Mouse (Mus musculus) hindbrain, embryonic 10.5 days (tissue): ENCODE results near the gene Smarcc1. TPM values are rescaled to one million over a fixed set of nuclear protein-coding genes. Genes with fewer than 3 reads are reported as not detected.

Experiments used
- DNase-seq: peaks from one replicate; pipeline ENCODE4 v3.0.0-alpha.2; 2017; ENCODE audit warnings: low spot score
- H3K27ac ChIP-seq: fragments of 300-500 bp; sonication (generic); 2 replicates; pipeline ENCODE4 v1.5.1; 2016; ENCODE audit warnings: mild to moderate bottlenecking, moderate library complexity
- H3K27me3 ChIP-seq: fragments of 300-500 bp; sonication (generic); 2 replicates; pipeline ENCODE4 v1.6.1; 2016; ENCODE audit warnings: mild to moderate bottlenecking; ENCODE audit not compliant: poor library complexity, insufficient read depth, severe bottlenecking
- H3K36me3 ChIP-seq: fragments of 300-500 bp; sonication (generic); 2 replicates; pipeline ENCODE4 v1.6.1; 2016; ENCODE audit warnings: mild to moderate bottlenecking, moderate library complexity
- H3K4me1 ChIP-seq: fragments of 300-500 bp; sonication (generic); replicated peaks from 2 replicates; pipeline ENCODE4 v1.6.1; 2016; ENCODE audit warnings: mild to moderate bottlenecking
- H3K4me3 ChIP-seq: fragments of 300-500 bp; sonication (generic); 2 replicates; pipeline ENCODE4 v1.5.1; 2016; ENCODE audit warnings: mild to moderate bottlenecking, moderate library complexity
- H3K9me3 ChIP-seq: fragments of 300-500 bp; sonication (generic); 2 replicates; pipeline ENCODE4 v1.6.1; 2016; ENCODE audit warnings: mild to moderate bottlenecking, moderate library complexity
- WGBS: fragments of 180-500 bp; shearing (Covaris S2); methylation state at CpG from one replicate; pipeline ENCODE4 v1.1.7; 2016; 5-methylcytosine and 5-hydroxymethylcytosine counted together
- polyA plus RNA-seq: library from polyadenylated mRNA; unstranded; fragments of >200 nt; fragmentation: Nextera tagmentation; extraction: Ambion mirVana; gene quantifications from 2 replicates; pipeline ENCODE4 v1.2.1, GENCODE M21; 2016

Gene Smarcc1
- polyA plus RNA-seq, 1 experiment from 2014 or later: 180 TPM

DNA sequence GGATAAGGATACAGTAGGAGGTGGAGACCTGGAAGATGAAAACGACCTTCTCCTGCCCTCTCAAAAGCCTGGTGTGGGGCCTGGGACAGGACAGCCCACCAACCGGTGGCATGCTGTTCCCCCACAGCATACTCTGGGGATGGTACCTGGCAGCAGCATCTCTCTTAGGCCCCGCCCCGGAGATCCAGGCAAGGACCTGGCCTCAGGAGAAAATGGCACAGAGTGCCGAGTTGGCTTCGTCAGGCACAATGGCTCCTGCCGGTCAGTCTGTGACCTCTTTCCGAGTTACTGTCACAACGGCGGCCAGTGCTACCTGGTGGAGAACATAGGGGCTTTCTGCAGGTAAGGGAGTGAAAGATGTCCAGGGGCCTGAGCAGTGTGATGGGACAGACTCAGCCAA, 129.5 kb downstream of the Smarcc1 start:
- WGBS: 81% methylated on average over 10 of the region's 10 CpGs
- H3K4me3 ChIP-seq: no peak overlapping the region
- H3K27me3 ChIP-seq: peaks cover 46% of the 10 kb centered on the region
- H3K9me3 ChIP-seq: no peaks in the 10 kb centered on the region
- DNase-seq: no peak
- peak overlapping the region; percentile 89 for H3K27ac ChIP-seq
- peaks cover 17% of the 10 kb centered on the region for H3K36me3 ChIP-seq
- peaks cover 65% of the 10 kb centered on the region for H3K4me1 ChIP-seq

DNA sequence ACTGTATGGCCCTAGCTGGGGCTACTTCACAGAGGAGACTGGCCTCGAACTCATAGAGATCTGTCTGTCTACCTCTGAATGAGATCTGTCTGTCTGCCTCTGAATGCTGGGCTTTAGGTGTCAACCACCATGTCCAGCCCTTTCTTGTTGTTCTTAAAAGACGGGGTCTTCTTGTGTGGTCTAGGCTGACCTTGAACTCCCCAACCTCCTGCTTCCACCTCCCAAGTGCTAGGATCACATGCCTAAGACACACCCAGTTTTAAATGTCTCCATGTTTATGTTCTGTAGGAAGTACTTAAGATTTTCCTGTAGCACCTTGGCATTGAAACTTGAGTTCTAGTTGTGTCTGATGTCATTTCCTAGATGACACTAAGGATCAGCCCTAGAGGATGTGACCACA, 131.4 kb downstream of the Smarcc1 start:
- WGBS: 67% methylated on average over 2 of the region's 2 CpGs
- Histone ChIP-seq H3K27me3 (peaks cover 30% of the 10 kb centered on the region), H3K4me3 (peak overlapping the region; percentile 33; the same call in 1 of the 2 replicates), H3K4me1 (peaks cover 65% of the 10 kb centered on the region), H3K9me3 (no peaks in the 10 kb centered on the region), H3K27ac (peak overlapping the region; percentile 92), H3K36me3 (peaks cover 11% of the 10 kb centered on the region; the same call in 1 of the 2 replicates)
- no peak for DNase-seq

DNA sequence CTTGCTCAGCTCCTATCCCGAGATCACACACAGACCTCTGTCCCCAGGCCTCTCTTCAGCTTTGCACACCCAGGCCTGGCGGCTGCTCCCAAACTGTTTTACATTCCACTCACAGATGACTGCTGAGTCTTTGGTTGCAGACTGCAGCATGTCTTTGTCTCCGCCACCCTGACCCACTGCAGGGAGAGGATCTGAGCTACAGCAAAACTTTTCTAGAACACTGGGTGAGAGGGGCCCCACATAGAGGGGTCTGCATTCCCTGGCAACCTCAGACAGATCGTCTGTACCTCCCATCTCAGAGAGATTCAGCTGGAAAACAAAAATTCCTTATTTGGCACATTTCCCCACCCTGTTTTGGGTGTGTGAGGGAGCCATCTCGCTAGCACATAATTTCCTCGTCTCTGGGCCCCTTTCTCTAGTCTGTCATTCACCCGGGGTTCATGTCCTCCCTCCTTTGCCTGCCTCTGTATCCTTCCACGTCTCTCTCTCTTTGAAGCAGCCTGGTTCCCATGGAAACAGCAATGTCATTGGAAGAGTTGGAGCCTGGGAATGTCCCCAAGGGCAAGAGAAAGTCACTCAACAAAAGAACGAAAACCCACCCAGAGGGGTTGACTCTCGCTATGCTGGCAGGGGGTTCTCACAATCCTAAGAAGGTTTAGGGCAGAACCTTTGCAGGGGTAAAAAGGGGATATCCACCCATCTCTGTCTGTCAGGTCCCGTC, 132.5 kb downstream of the Smarcc1 start:
- Histone ChIP-seq H3K36me3 (peaks cover 11% of the 10 kb centered on the region; the same call in 1 of the 2 replicates), H3K27ac (peak overlapping the region; percentile 92), H3K27me3 (peaks cover 19% of the 10 kb centered on the region), H3K4me3 (peak overlapping the region; percentile 33), H3K9me3 (no peaks in the 10 kb centered on the region), H3K4me1 (peaks cover 60% of the 10 kb centered on the region)
- peak; percentile 79 for DNase-seq
- 8% methylated on average over 11 of the region's 11 CpGs for WGBS

DNA sequence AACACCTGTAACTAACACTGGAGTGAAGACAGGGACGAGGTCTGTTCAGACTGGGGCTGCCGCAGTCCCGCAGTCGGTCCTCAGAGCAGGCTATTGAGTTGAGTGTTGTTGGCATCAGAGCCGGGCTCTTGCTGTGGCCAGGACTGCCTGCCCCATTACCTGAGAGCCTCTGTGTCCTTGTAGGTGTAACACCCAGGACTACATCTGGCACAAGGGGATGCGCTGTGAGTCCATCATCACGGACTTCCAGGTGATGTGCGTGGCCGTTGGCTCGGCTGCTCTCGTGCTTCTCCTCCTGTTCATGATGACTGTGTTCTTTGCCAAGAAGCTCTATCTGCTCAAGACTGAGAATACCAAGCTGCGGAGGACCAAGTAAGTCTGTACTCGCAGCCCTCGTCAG, 133.3 kb downstream of the Smarcc1 start:
- no peaks in the 10 kb centered on the region for H3K9me3 ChIP-seq
- H3K36me3 ChIP-seq: peaks cover 11% of the 10 kb centered on the region; the same call in 1 of the 2 replicates
- peak overlapping the region; percentile 92 for H3K27ac ChIP-seq
- no peak for DNase-seq
- H3K4me3 ChIP-seq: 0 out of 2 replicates have a peak overlapping the region, but pooled peaks have one; percentile 33
- peaks cover 14% of the 10 kb centered on the region; the same call in 1 of the 2 replicates for H3K27me3 ChIP-seq
- peaks cover 60% of the 10 kb centered on the region for H3K4me1 ChIP-seq
- WGBS: 84% methylated on average over 14 of the region's 14 CpGs

DNA sequence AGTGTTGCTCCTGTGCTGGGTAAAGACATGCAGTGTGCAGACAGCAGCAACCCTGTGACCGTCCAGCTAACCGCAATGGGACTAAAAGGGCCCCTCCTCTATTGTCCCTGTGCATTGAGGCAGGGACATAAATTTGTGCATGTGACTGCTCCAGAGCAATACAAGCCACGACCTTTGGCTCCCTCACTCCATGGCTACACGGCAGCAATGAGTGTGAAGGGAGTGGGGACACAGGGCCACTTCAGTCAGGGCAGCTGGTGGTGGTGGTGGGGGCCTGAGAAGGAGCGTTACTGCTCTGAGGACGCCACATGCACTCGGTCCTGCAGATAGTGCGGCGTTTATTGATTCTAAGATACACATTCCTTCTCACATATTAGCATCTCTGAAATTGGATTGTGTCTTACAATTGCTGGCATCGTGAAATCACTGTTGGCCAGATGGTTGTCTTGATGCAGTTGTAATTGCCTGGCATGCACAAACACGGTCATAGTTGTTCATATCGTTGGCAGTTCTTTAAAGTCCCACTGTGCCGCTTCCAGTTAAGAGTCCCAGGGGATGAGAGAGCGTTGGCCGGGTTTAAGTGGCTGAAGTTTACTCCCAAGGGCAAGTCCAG, 138.0 kb downstream of the Smarcc1 start:
- 34% methylated on average over 15 of the region's 15 CpGs for WGBS
- no peaks in the 10 kb centered on the region for H3K27me3 ChIP-seq
- H3K9me3 ChIP-seq: no peaks in the 10 kb centered on the region
- peak; percentile 84 for DNase-seq
- peaks cover 52% of the 10 kb centered on the region for H3K4me1 ChIP-seq
- H3K36me3 ChIP-seq: peaks cover 18% of the 10 kb centered on the region
- peak overlapping the region; percentile 86 for H3K27ac ChIP-seq
- H3K4me3 ChIP-seq: peak overlapping the region; percentile 23; the same call in 1 of the 2 replicates

DNA sequence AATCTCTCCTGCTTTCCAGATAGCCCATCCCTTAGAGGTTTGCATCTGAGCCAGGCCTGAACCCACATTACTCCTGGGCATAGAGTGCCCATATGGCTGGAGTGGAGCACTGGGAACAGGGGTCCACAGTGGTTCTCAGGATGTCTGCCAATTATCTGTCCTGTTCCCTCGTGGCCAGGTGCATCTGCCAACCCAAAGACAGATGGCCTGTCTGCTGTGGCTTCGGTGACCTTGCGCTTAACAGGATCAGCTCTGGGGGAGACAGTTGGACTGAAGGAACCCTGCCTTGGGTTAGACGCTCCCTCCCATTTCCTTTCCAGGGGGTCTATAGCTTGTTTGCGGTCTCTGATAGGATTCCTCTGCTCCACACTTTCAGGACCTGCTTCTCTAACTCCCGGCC, 141.1 kb downstream of the Smarcc1 start:
- Histone ChIP-seq H3K27ac (peak overlapping the region; percentile 8), H3K4me1 (peaks cover 39% of the 10 kb centered on the region), H3K4me3 (no peak overlapping the region), H3K27me3 (no peaks in the 10 kb centered on the region), H3K36me3 (peaks cover 30% of the 10 kb centered on the region), H3K9me3 (no peaks in the 10 kb centered on the region)
- WGBS: 81% methylated on average over 6 of the region's 6 CpGs
- no peak for DNase-seq

DNA sequence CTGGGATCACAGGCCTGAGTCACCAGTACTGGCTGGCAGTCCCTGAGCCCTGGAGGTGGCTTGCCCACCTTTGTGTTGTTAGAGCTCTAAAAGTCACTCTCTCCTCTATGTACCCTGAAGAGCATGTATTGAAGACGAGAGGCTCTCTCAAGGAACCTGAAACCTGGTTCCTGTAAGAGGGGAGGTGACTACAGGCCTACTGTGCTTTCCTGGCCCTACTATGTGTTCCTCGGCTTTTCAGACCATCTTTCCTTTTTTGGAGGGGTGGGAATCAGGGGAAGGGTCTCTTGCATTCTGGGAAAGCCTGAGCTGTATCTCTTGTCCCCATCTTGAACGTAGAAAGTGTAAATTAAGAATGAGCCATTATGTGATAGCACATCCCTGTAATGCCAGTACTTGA, 141.6 kb downstream of the Smarcc1 start:
- H3K9me3 ChIP-seq: no peaks in the 10 kb centered on the region
- no peak for DNase-seq
- no peaks in the 10 kb centered on the region for H3K27me3 ChIP-seq
- H3K4me1 ChIP-seq: peaks cover 39% of the 10 kb centered on the region
- peaks cover 30% of the 10 kb centered on the region for H3K36me3 ChIP-seq
- peak overlapping the region; percentile 8; the same call in 1 of the 2 replicates for H3K27ac ChIP-seq
- WGBS: 86% methylated on average over 3 of the region's 3 CpGs
- no peak overlapping the region for H3K4me3 ChIP-seq

DNA sequence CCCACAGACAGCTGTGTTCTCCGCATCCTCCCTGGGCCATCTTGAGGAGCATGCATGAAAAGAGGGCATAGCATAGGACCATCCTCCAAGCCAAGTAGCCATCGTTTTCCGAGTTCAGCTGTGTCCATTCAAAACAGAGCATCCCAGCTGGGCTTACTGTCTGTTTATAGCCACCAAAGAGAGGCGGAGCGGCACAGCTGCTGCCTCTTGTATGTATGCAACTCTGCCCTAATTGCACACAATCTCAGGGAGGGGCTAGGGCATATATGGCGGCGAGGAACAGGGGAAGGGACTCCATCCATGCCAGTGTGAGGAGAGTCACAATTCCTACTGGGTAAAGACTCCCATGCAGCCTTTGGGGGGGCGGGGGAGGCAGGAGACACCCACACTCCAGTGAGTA, 145.7 kb downstream of the Smarcc1 start:
- H3K4me1 ChIP-seq: peaks cover 9% of the 10 kb centered on the region
- H3K36me3 ChIP-seq: peaks cover 26% of the 10 kb centered on the region
- H3K27ac ChIP-seq: 0 out of 2 replicates have a peak overlapping the region, but pooled peaks have one; percentile 29
- no peaks in the 10 kb centered on the region for H3K27me3 ChIP-seq
- WGBS: 86% methylated on average over 8 of the region's 8 CpGs
- no peak overlapping the region for H3K4me3 ChIP-seq
- no peaks in the 10 kb centered on the region for H3K9me3 ChIP-seq
- DNase-seq: no peak

DNA sequence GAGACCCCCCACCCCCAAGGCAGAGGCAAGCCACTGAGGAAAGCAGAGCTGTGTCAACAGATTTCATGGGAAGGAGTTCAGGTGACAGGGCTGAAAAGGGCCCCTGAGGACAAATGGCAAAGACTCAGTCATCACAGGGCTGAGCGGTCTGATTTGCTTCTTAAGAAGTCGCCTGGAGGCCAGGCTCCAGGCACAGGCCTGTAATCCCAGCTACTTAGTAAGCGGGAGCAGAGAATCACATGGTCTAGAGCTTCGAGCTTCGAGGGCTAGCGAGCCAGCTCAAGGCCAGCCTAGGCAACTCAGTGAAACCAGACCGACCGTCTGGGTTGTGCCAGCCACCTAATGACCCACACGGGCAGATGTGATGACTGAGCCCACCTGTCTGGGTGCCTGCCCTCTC, 147.5 kb downstream of the Smarcc1 start:
- no peak overlapping the region for H3K27ac ChIP-seq

DNA sequence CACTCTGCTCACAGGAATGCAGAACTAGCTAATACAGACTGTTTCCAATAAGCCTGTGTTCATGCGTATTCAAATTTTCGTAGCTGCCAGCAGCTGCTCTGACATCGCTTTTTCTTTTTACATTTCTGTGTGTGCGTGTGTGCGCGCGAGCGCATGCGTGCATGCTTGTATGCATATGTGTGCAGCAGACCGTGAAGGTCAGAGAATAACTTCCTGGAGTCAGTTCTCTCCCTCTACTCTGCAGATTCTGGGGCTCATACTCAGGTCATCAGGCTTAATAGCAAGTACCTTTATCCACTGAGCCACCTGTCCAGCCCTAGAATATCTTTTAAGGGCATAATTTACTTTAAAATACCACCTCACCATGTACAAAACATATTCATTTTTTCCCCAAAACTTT, 150.9 kb downstream of the Smarcc1 start:
- DNase-seq: no peak
- 94% methylated on average over 10 of the region's 10 CpGs for whole genome bisulfite sequencing
- no peaks in the 10 kb centered on the region for H3K9me3 ChIP-seq

More for the DNA sequence above, 147.5 kb downstream of the Smarcc1 start:
- Histone ChIP-seq H3K4me3 (no peak overlapping the region), H3K4me1 (no peaks in the 10 kb centered on the region), H3K9me3 (no peaks in the 10 kb centered on the region), H3K27me3 (no peaks in the 10 kb centered on the region), H3K36me3 (peaks cover 18% of the 10 kb centered on the region)
- no peak for DNase-seq
- WGBS: 83% methylated on average over 9 of the region's 9 CpGs

DNA sequence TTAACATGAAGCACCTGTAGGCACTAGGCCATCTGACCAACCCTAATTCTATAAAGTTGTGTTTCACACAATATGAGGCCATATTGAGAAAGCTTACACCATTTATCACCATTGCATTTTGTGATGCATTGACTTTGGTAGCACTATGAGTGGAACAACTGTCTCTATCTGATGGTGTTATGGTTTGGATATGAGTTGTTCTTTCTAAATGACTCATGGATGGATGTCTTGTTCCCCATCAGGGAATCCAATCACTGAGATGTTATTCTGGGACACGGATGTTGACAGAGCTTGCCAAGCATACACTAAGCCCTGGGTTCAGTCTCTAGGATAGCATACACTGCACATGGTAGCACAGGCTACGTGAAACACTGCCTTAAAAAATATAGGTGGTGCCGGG, 154.8 kb downstream of the Smarcc1 start:
- no peaks in the 10 kb centered on the region for H3K36me3 ChIP-seq
- H3K9me3 ChIP-seq: no peaks in the 10 kb centered on the region
- 95% methylated on average over 3 of the region's 3 CpGs for WGBS
- no peak for DNase-seq
- H3K4me1 ChIP-seq: peaks cover 3% of the 10 kb centered on the region; the same call in 1 of the 2 replicates
- H3K27me3 ChIP-seq: no peaks in the 10 kb centered on the region
- H3K27ac ChIP-seq: no peak overlapping the region
- H3K4me3 ChIP-seq: no peak overlapping the region

More for the DNA sequence above, 150.9 kb downstream of the Smarcc1 start:
- no peaks in the 10 kb centered on the region for H3K4me1 ChIP-seq
- no peaks in the 10 kb centered on the region for H3K27me3 ChIP-seq
- H3K36me3 ChIP-seq: no peaks in the 10 kb centered on the region
- H3K4me3 ChIP-seq: no peak overlapping the region
- H3K27ac ChIP-seq: no peak overlapping the region

DNA sequence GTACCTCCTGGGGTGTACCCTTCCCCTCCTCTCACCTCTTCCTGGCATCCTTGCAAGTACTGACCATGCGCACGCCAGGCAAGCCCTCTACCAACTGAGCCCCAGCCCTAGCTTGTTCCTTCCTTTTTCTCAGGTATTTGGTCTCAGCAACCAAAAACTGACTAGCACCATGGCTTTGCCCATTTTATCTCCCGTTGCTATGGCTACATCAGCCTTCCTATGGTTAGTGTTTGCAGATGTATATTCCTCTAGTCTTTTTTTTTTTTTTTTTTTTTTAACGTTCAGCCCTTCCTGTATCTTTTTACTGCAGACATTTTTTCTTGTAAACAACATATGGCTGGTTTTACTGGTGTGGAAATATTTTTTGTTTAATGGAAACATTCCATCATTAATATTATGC, 156.0 kb downstream of the Smarcc1 start:
- Histone ChIP-seq H3K27ac (no peak overlapping the region), H3K4me3 (no peak overlapping the region), H3K4me1 (peaks cover 6% of the 10 kb centered on the region; the same call in 1 of the 2 replicates), H3K27me3 (no peaks in the 10 kb centered on the region), H3K36me3 (no peaks in the 10 kb centered on the region), H3K9me3 (no peaks in the 10 kb centered on the region)
- no peak for DNase-seq
- 80% methylated on average over 4 of the region's 4 CpGs for WGBS

DNA sequence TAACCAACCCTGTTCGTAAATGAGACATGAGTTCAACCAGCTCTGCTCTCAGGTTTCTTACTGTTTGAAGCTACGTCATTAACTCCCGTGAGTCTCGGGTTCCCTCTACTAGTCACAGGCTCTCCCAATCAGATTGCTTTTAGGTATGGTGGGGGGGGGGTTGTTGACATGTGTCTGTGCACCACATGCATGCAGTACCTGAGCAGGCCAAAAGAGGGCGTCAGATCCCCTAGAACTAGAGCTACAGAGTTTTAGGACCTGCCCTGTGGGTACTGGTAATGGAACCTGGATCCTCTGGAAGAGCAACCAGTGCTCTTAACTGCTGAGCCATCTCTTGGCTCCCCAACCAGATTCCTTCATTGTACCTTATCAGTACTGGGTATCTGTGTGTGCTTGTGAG, 158.4 kb downstream of the Smarcc1 start:
- DNase-seq: no peak
- Histone ChIP-seq H3K27ac (no peak overlapping the region), H3K36me3 (no peaks in the 10 kb centered on the region), H3K9me3 (no peaks in the 10 kb centered on the region), H3K27me3 (no peaks in the 10 kb centered on the region), H3K4me3 (no peak overlapping the region), H3K4me1 (peaks cover 6% of the 10 kb centered on the region; the same call in 1 of the 2 replicates)
- WGBS: 74% methylated on average over 5 of the region's 5 CpGs
